Mouse (Mus musculus): ENCODE results near the gene Pcnx2. TPM values are rescaled to one million over a fixed set of nuclear protein-coding genes. Genes with fewer than 3 reads are reported as not detected.

Pcnx2 gene
- polyA plus RNA-seq, 1 experiment = 0.01 TPM

DNA sequence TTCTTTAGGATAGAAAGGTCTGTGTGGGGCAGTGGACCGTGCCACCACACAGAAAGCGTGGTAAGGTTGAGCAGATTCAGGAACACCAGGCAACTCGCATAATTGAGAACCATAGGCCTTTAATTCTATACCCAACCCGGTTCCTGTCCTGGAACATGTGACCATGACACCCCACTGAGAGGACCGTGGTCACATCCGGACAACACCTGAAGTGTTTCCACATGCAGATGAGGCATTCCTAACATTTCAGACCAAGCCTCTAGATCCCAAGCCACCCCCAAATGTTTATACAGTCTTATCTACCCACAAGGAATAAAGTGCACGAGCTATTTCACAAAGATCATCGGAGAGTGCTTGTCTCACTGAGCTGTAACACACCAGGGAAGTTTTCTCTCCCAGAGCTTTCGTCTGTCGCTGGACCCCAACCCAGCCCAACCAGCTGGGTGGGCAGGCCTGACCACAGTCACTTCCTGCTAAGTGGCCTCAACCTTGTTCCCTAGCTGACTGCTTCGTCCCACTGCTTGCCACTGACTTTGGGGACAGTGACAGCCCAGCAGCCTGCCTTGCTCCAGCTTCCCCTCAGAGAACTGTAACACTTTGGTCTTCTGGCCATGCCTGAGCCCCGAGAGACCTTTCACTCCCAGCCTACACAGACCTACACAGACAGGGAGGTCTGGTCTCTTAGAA lies 120.5 kb downstream of the Pcnx2 start:
- no peaks in the 10 kb centered on the region for H3K79me2 ChIP-seq (ENCODE audit: control insufficient read depth, insufficient read depth)
- TF ChIP-seq MAX (IDR thresholded peaks at IDR 0.05; ENCODE audit: low read depth) (no peak), REST (IDR thresholded peaks at IDR 0.05; ENCODE audit: insufficient read depth, insufficient read length) (no peak), MYOG (IDR thresholded peaks at IDR 0.05; ENCODE audit: control insufficient read depth in 1 of 3, insufficient read depth in 1 of 3, insufficient read length in 2 of 3, low read depth in 2 of 3) (no peak), MYOD1 (IDR thresholded peaks at IDR 0.05; ENCODE audit: control insufficient read depth in 1 of 3, insufficient read length in 2 of 3, low read depth in 2 of 3) (no peak), CEBPB (IDR thresholded peaks at IDR 0.05; ENCODE audit: insufficient read depth, poor library complexity, severe bottlenecking) (no peak), POLR2AphosphoS2 (IDR thresholded peaks at IDR 0.05; ENCODE audit: insufficient read length, low read depth) (no peak), TCF12 (IDR thresholded peaks at IDR 0.05; ENCODE audit: insufficient read depth, poor library complexity, severe bottlenecking) (no peak), USF1 (IDR thresholded peaks at IDR 0.05; ENCODE audit: low read depth) (no peak), POLR2A (IDR thresholded peaks at IDR 0.05; ENCODE audit: insufficient read length, low read depth) (no peak), TCF3 (IDR thresholded peaks at IDR 0.05; ENCODE audit: insufficient read length, low read depth) (no peak), SRF (IDR thresholded peaks at IDR 0.05; ENCODE audit: control insufficient read depth, insufficient read length, low read depth) (no peak), E2F4 (IDR thresholded peaks at IDR 0.05; ENCODE audit: insufficient read depth) (no peak)
- H3K4me2 ChIP-seq (ENCODE audit: low read depth) = no peak overlapping the region
- H3K36me3 ChIP-seq (ENCODE audit: control insufficient read depth, insufficient read depth) = no peaks in the 10 kb centered on the region
- H3K4me3 ChIP-seq = no peak overlapping the region
- no peak overlapping the region for H3ac ChIP-seq (ENCODE audit: control insufficient read depth, insufficient read length)
- H3K27me3 ChIP-seq (ENCODE audit: control insufficient read depth, insufficient read depth, insufficient read length) = peaks cover 5% of the 10 kb centered on the region

GRCm38 (mm10) chr8:125776800-125777199 lies 121.3 kb downstream of the Pcnx2 start:
- no peak for TF ChIP-seq E2F4 (IDR thresholded peaks at IDR 0.05; ENCODE audit: insufficient read depth)
- TF ChIP-seq SRF (IDR thresholded peaks at IDR 0.05; ENCODE audit: control insufficient read depth, insufficient read length, low read depth) = no peak
- no peak for TF ChIP-seq MYOG (IDR thresholded peaks at IDR 0.05; ENCODE audit: control insufficient read depth in 1 of 3, insufficient read depth in 1 of 3, insufficient read length in 2 of 3, low read depth in 2 of 3)
- TF ChIP-seq MYOD1 (IDR thresholded peaks at IDR 0.05; ENCODE audit: control insufficient read depth in 1 of 3, insufficient read length in 2 of 3, low read depth in 2 of 3) = no peak
- no peak for TF ChIP-seq MAX (IDR thresholded peaks at IDR 0.05; ENCODE audit: low read depth)
- no peak for TF ChIP-seq CEBPB (IDR thresholded peaks at IDR 0.05; ENCODE audit: insufficient read depth, poor library complexity, severe bottlenecking)
- no peak for TF ChIP-seq POLR2A (IDR thresholded peaks at IDR 0.05; ENCODE audit: insufficient read length, low read depth)
- TF ChIP-seq REST (IDR thresholded peaks at IDR 0.05; ENCODE audit: insufficient read depth, insufficient read length) = no peak
- TF ChIP-seq USF1 (IDR thresholded peaks at IDR 0.05; ENCODE audit: low read depth) = no peak
- no peak for TF ChIP-seq POLR2AphosphoS2 (IDR thresholded peaks at IDR 0.05; ENCODE audit: insufficient read length, low read depth)

GRCm38 (mm10) chr8:125776314-125776713 lies 121.8 kb downstream of the Pcnx2 start:
- no peak for TF ChIP-seq SRF (IDR thresholded peaks at IDR 0.05; ENCODE audit: control insufficient read depth, insufficient read length, low read depth)
- TF ChIP-seq TCF12 (IDR thresholded peaks at IDR 0.05; ENCODE audit: insufficient read depth, poor library complexity, severe bottlenecking) = no peak
- no peak for TF ChIP-seq USF1 (IDR thresholded peaks at IDR 0.05; ENCODE audit: low read depth)
- no peak for TF ChIP-seq E2F4 (IDR thresholded peaks at IDR 0.05; ENCODE audit: insufficient read depth)
- TF ChIP-seq POLR2AphosphoS2 (IDR thresholded peaks at IDR 0.05; ENCODE audit: insufficient read length, low read depth) = no peak
- TF ChIP-seq CEBPB (IDR thresholded peaks at IDR 0.05; ENCODE audit: insufficient read depth, poor library complexity, severe bottlenecking) = no peak
- no peak for TF ChIP-seq MAX (IDR thresholded peaks at IDR 0.05; ENCODE audit: low read depth)
- TF ChIP-seq TCF3 (IDR thresholded peaks at IDR 0.05; ENCODE audit: insufficient read length, low read depth) = no peak
- TF ChIP-seq POLR2A (IDR thresholded peaks at IDR 0.05; ENCODE audit: insufficient read length, low read depth) = no peak
- no peak for TF ChIP-seq MYOD1 (IDR thresholded peaks at IDR 0.05; ENCODE audit: control insufficient read depth in 1 of 3, insufficient read length in 2 of 3, low read depth in 2 of 3)
- no peak for TF ChIP-seq MYOG (IDR thresholded peaks at IDR 0.05; ENCODE audit: control insufficient read depth in 1 of 3, insufficient read depth in 1 of 3, insufficient read length in 2 of 3, low read depth in 2 of 3)
- TF ChIP-seq REST (IDR thresholded peaks at IDR 0.05; ENCODE audit: insufficient read depth, insufficient read length) = no peak
- H3K4me2 ChIP-seq (ENCODE audit: low read depth) = no peak overlapping the region
- no peaks in the 10 kb centered on the region for H3K36me3 ChIP-seq (ENCODE audit: control insufficient read depth, insufficient read depth)
- no peak overlapping the region for H3ac ChIP-seq (ENCODE audit: control insufficient read depth, insufficient read length)
- no peaks in the 10 kb centered on the region for H3K79me2 ChIP-seq (ENCODE audit: control insufficient read depth, insufficient read depth)
- H3K4me3 ChIP-seq = no peak overlapping the region
- peaks cover 5% of the 10 kb centered on the region for H3K27me3 ChIP-seq (ENCODE audit: control insufficient read depth, insufficient read depth, insufficient read length)

More at GRCm38 (mm10) chr8:125776800-125777199, 121.3 kb downstream of the Pcnx2 start:
- Histone ChIP-seq H3ac (ENCODE audit: control insufficient read depth, insufficient read length) (no peak overlapping the region), H3K4me2 (ENCODE audit: low read depth) (no peak overlapping the region), H3K36me3 (ENCODE audit: control insufficient read depth, insufficient read depth) (no peaks in the 10 kb centered on the region), H3K27me3 (ENCODE audit: control insufficient read depth, insufficient read depth, insufficient read length) (peaks cover 5% of the 10 kb centered on the region), H3K4me3 (no peak overlapping the region), H3K79me2 (ENCODE audit: control insufficient read depth, insufficient read depth) (no peaks in the 10 kb centered on the region)

- TF ChIP-seq MYOG (IDR thresholded peaks at IDR 0.05; ENCODE audit: control insufficient read depth in 1 of 3, insufficient read depth in 1 of 3, insufficient read length in 2 of 3, low read depth in 2 of 3) (no peak), E2F4 (IDR thresholded peaks at IDR 0.05; ENCODE audit: insufficient read depth) (no peak), REST (IDR thresholded peaks at IDR 0.05; ENCODE audit: insufficient read depth, insufficient read length) (no peak), MYOD1 (IDR thresholded peaks at IDR 0.05; ENCODE audit: control insufficient read depth in 1 of 3, insufficient read length in 2 of 3, low read depth in 2 of 3) (no peak)
- Histone ChIP-seq H3K27me3 (ENCODE audit: control insufficient read depth, insufficient read depth, insufficient read length) (peaks cover 5% of the 10 kb centered on the region), H3K79me2 (ENCODE audit: control insufficient read depth, insufficient read depth) (no peaks in the 10 kb centered on the region), H3K4me3 (no peak overlapping the region), H3ac (ENCODE audit: control insufficient read depth, insufficient read length) (no peak overlapping the region), H3K4me2 (ENCODE audit: low read depth) (no peak overlapping the region), H3K36me3 (ENCODE audit: control insufficient read depth, insufficient read depth) (no peaks in the 10 kb centered on the region)
Measured at GRCm38 (mm10) chr8:125775031-125775430, 123.1 kb downstream of the Pcnx2 start.

Measured in myocyte (in vitro differentiated cells).